Mouse (Mus musculus) stomach, embryonic 14.5 days (tissue): ENCODE data around the gene Cend1. TPM values are rescaled to one million over a fixed set of nuclear protein-coding genes. Genes with fewer than 3 reads are reported as not detected.
A peak's percentile ranks its signal among the peaks of the same experiment; 100 is the strongest.

Experiments
- ATAC-seq: fragments of 200-750 bp; cut with Nextera tagmentation; 2 replicates; pipeline ENCODE4 v1.8.0; 2017; ENCODE audit warnings: low read depth, moderate TSS enrichment; ENCODE audit not compliant: insufficient number of reproducible peaks, insufficient read depth, low FRiP score
- H3K27ac ChIP-seq: fragments of 300-500 bp; sonication (generic); 2 replicates; pipeline ENCODE4 v1.5.1; 2014; ENCODE audit warnings: mild to moderate bottlenecking, low read length, moderate library complexity, mixed read lengths
- H3K27me3 ChIP-seq: fragments of 300-500 bp; sonication (generic); 2 replicates; pipeline ENCODE4 v1.6.1; 2014; ENCODE audit warnings: low read length, control low read depth, mixed read lengths; ENCODE audit not compliant: control insufficient read depth, insufficient read depth
- H3K36me3 ChIP-seq: fragments of 300-500 bp; sonication (generic); 2 replicates; pipeline ENCODE4 v1.6.1; 2014; ENCODE audit warnings: mild to moderate bottlenecking, control low read depth, low read length, moderate library complexity, mixed read lengths; ENCODE audit not compliant: control insufficient read depth, insufficient read depth
- H3K4me1 ChIP-seq: fragments of 300-500 bp; sonication (generic); 2 replicates; pipeline ENCODE4 v1.6.1; 2014; ENCODE audit warnings: low read length, control low read depth, mixed read lengths; ENCODE audit not compliant: control insufficient read depth, insufficient read depth
- H3K4me2 ChIP-seq: fragments of 300-500 bp; sonication (generic); replicated peaks from 2 replicates; pipeline ENCODE4 v1.6.1; 2014; ENCODE audit warnings: low read depth, low read length, control low read depth
- H3K4me3 ChIP-seq: fragments of 300-500 bp; sonication (generic); 2 replicates; pipeline ENCODE4 v1.5.1; 2014; ENCODE audit warnings: low read depth, low read length, control low read depth
- H3K9ac ChIP-seq: fragments of 300-500 bp; sonication (generic); replicated peaks from 2 replicates; pipeline ENCODE4 v1.6.1; 2014; ENCODE audit warnings: low read depth, mild to moderate bottlenecking, control low read depth, low read length, moderate library complexity, mixed read lengths
- H3K9me3 ChIP-seq: fragments of 300-500 bp; sonication (generic); 2 replicates; pipeline ENCODE4 v1.6.1; 2016; ENCODE audit warnings: low read depth, low read length, control low read depth; ENCODE audit not compliant: control insufficient read depth
- WGBS: fragments of 180-500 bp; shearing (Covaris S2); extraction: QIAGEN DNeasy Blood & Tissue Kit; methylation state at CpG from one replicate; pipeline ENCODE4 v1.1.7; 2014; 5-methylcytosine and 5-hydroxymethylcytosine counted together
- polyA plus RNA-seq: library from polyadenylated mRNA; unstranded; fragments of >200 nt; fragmentation: Nextera tagmentation; extraction: Ambion mirVana; gene quantifications from 2 replicates; pipeline ENCODE4 v1.2.1, GENCODE M21; 2014

Gene Cend1
- polyA plus RNA-seq, 1 experiment from 2014 or later, result 1.9 TPM

DNA sequence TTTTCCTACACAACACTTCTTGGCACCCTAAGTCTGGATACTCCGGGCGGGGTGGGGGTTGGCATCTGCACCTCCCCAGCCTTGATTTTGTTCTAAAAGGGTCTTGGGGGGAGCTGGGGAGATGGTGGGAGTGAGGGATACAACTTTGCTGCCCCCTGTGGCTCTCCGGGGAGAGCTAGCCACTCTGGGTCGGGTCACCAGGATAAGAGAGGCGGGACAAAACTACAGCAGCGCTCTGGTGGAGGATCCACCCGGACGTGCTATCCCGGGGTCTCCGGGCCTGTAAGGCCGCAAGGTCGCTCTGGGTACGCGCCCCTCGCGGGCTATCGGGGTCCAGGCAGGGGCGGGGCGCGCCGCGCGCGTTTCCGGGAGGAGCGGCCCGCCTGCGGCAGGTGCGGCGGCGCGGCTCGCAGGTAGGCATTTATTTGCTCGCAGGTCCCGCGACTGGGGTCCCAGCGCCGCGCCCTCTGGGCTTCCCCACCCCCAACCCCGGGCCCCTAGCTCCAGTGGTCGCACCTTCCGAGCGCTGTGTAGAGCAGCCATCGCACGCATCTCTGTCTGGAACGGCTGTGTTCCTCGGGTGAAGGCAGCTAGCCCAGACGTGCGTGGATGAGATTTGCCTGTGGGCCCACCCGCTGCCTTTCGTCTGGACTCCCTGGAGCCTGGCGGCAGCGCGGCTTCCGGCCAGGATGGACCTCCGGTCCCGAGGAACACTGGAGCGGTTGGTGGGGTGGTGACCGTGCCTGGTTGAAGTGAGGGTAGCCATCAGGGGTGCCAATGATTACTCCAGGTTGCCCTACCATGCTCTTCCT, 32.4 kb upstream of the Cend1 start:
- ATAC-seq, result no peak
- Histone ChIP-seq H3K36me3 (peaks cover 6% of the 10 kb centered on the region; the same call in 1 of the 2 replicates), H3K9ac (no peak overlapping the region; the same call in 1 of the 2 replicates), H3K4me2 (peak overlapping the region; percentile 70), H3K4me1 (peaks cover 31% of the 10 kb centered on the region), H3K27ac (no peak overlapping the region), H3K9me3 (no peaks in the 10 kb centered on the region), H3K27me3 (peaks cover 19% of the 10 kb centered on the region; the same call in 1 of the 2 replicates), H3K4me3 (peak overlapping the region; percentile 37)
- WGBS, result 3% methylated on average over 57 of the region's 59 CpGs

GRCm38 (mm10) chr7:141460391-141461113, 31.3 kb upstream of the Cend1 start, which contains the start of gene Cracr2b:
Gene Cracr2b (plus strand): TSS chr7:141461094.
- peak within 1 kb of the TSS; percentile 37 for H3K4me3 ChIP-seq
- H3K27ac ChIP-seq, result 0 out of 2 replicates have a peak within 1 kb of the TSS, but pooled peaks have one; percentile 6
- H3K4me1 ChIP-seq, result peaks cover 35% of the 10 kb centered on the region
- no peaks in the 10 kb centered on the region for H3K9me3 ChIP-seq
- 47% methylated on average over 15 of the region's 15 CpGs for WGBS
- peak within 1 kb of the TSS; percentile 70 for H3K4me2 ChIP-seq
- H3K27me3 ChIP-seq, result peaks cover 19% of the 10 kb centered on the region; the same call in 1 of the 2 replicates
- no peak within 1 kb of the TSS; the same call in 1 of the 2 replicates for H3K9ac ChIP-seq
- ATAC-seq, result no peak
- peaks cover 6% of the 10 kb centered on the region; the same call in 1 of the 2 replicates for H3K36me3 ChIP-seq

- H3K4me1 ChIP-seq, result peaks cover 30% of the 10 kb centered on the region
- no peak overlapping the region for H3K4me3 ChIP-seq
- ATAC-seq, result no peak
- no peak overlapping the region for H3K9ac ChIP-seq
- peaks cover 6% of the 10 kb centered on the region; the same call in 1 of the 2 replicates for H3K36me3 ChIP-seq
- no peaks in the 10 kb centered on the region for H3K9me3 ChIP-seq
- peaks cover 19% of the 10 kb centered on the region; the same call in 1 of the 2 replicates for H3K27me3 ChIP-seq
- H3K27ac ChIP-seq, result 0 out of 2 replicates have a peak overlapping the region, but pooled peaks have one; percentile 6
- no peak overlapping the region for H3K4me2 ChIP-seq
- 45% methylated on average over 5 of the region's 5 CpGs for WGBS
Observed at GRCm38 (mm10) chr7:141460001-141460390, 30.7 kb upstream of the Cend1 start.

- 89% methylated on average over 17 of the region's 17 CpGs for WGBS
- peaks cover 18% of the 10 kb centered on the region; the same call in 1 of the 2 replicates for H3K27me3 ChIP-seq
- H3K9ac ChIP-seq, result no peak overlapping the region
- no peak overlapping the region for H3K4me3 ChIP-seq
- no peak overlapping the region for H3K27ac ChIP-seq
- peaks cover 24% of the 10 kb centered on the region for H3K4me1 ChIP-seq
- ATAC-seq, result no peak
- H3K4me2 ChIP-seq, result no peak overlapping the region
- H3K9me3 ChIP-seq, result no peaks in the 10 kb centered on the region
- peaks cover 6% of the 10 kb centered on the region; the same call in 1 of the 2 replicates for H3K36me3 ChIP-seq
Observed at GRCm38 (mm10) chr7:141459301-141459711, 30.0 kb upstream of the Cend1 start.

DNA sequence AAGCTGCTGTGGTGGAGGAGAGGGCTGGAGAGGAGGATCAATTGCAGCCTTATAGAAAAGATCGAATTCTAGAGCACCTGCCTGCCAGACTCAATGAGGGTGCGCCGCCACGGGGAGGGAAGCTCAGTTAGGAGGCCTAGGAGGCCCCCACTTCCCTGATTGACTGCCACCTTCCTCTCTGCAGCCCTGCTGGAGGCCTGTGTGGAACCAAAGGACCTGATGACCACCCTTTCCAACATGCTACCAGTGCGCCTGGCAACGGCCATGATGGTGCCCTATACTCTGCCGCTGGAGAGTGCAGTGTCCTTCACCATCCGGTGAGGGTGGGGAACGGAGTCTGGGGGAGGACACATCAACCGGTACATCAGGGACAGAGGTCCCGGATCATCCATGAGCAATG, 29.4 kb upstream of the Cend1 start:
- 89% methylated on average over 11 of the region's 11 CpGs for WGBS
- peaks cover 6% of the 10 kb centered on the region; the same call in 1 of the 2 replicates for H3K36me3 ChIP-seq
- no peak overlapping the region for H3K4me3 ChIP-seq
- no peak for ATAC-seq
- no peaks in the 10 kb centered on the region for H3K9me3 ChIP-seq
- H3K27ac ChIP-seq, result no peak overlapping the region
- H3K4me1 ChIP-seq, result peaks cover 23% of the 10 kb centered on the region
- peaks cover 12% of the 10 kb centered on the region; the same call in 1 of the 2 replicates for H3K27me3 ChIP-seq
- H3K4me2 ChIP-seq, result no peak overlapping the region
- H3K9ac ChIP-seq, result no peak overlapping the region

GRCm38 (mm10) chr7:141457986-141458660, 28.8 kb upstream of the Cend1 start:
- H3K27ac ChIP-seq, result no peak overlapping the region
- no peaks in the 10 kb centered on the region for H3K9me3 ChIP-seq
- no peak overlapping the region for H3K4me2 ChIP-seq
- H3K27me3 ChIP-seq, result peaks cover 9% of the 10 kb centered on the region; the same call in 1 of the 2 replicates
- 72% methylated on average over 15 of the region's 15 CpGs for WGBS
- no peak for ATAC-seq
- no peak overlapping the region for H3K9ac ChIP-seq
- peaks cover 6% of the 10 kb centered on the region; the same call in 1 of the 2 replicates for H3K36me3 ChIP-seq
- H3K4me1 ChIP-seq, result peaks cover 23% of the 10 kb centered on the region
- H3K4me3 ChIP-seq, result no peak overlapping the region

DNA sequence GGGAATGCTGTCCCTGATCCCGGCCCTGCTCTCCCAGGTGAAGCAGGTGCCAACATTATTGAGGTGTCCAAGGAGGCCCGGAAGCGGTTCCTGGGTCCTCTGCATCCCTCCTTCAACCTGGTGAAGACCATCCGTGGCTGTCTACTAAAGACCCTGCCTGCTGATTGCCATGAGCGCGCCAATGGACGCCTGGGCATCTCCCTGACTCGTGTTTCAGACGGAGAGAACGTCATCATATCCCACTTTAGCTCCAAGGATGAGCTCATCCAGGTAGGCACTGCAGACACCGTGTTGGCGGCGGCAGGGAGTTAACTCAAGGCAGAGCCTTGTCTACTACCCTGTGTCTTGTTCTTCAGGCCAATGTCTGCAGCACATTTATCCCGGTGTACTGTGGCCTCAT, 27.9 kb upstream of the Cend1 start:
- no peak overlapping the region for H3K9ac ChIP-seq
- no peak overlapping the region for H3K27ac ChIP-seq
- H3K9me3 ChIP-seq, result no peaks in the 10 kb centered on the region
- ATAC-seq, result no peak
- no peak overlapping the region for H3K4me2 ChIP-seq
- H3K36me3 ChIP-seq, result peaks cover 6% of the 10 kb centered on the region; the same call in 1 of the 2 replicates
- H3K4me1 ChIP-seq, result peaks cover 23% of the 10 kb centered on the region
- WGBS, result 91% methylated on average over 14 of the region's 14 CpGs
- no peak overlapping the region for H3K4me3 ChIP-seq
- peaks cover 3% of the 10 kb centered on the region; the same call in 1 of the 2 replicates for H3K27me3 ChIP-seq

DNA sequence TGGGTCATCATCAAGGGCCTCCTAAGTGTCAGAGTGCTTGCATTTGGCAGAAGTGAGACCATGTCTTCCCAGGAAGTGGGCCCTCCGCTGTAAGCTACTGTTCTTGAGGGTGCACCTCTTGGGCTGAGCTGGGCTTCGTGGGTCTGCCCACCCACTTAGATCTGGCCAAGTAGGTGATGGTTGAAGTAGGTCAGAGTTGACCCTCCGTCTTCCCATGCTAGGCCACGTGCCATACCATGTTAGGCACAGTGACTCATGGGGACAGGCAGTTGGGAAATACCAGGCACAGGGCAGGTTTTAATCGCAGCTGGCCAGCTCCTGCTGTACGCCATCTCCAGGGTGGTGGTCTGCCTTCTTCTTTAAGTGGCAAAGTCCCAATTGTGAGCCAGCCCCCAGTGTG, 27.4 kb upstream of the Cend1 start:
- Histone ChIP-seq H3K9ac (no peak overlapping the region), H3K27me3 (no peaks in the 10 kb centered on the region), H3K36me3 (peaks cover 11% of the 10 kb centered on the region; the same call in 1 of the 2 replicates), H3K9me3 (no peaks in the 10 kb centered on the region), H3K27ac (no peak overlapping the region), H3K4me3 (no peak overlapping the region), H3K4me2 (no peak overlapping the region), H3K4me1 (peaks cover 22% of the 10 kb centered on the region)
- WGBS, result 85% methylated on average over 6 of the region's 6 CpGs
- no peak for ATAC-seq
